Mouse (Mus musculus): ENCODE data around the gene C8g. TPM values are rescaled to one million over a fixed set of nuclear protein-coding genes. Genes with fewer than 3 reads are reported as not detected.

The C8g gene
- 2.3 and 2.4 TPM in 2 replicates for polyA plus RNA-seq (2012; rRNA removed)

GRCm38 (mm10) chr2:25501593-25502486, at the start of gene C8g:
TSS of gene C8g (minus strand) at chr2:25501719.
- no peak for DNase-seq (ENCODE audit: low spot score)

- DNase-seq (ENCODE audit: low spot score) = no peak
Observed at GRCm38 (mm10) chr2:25551186-25551585, 49.7 kb upstream of the C8g start.

DNA sequence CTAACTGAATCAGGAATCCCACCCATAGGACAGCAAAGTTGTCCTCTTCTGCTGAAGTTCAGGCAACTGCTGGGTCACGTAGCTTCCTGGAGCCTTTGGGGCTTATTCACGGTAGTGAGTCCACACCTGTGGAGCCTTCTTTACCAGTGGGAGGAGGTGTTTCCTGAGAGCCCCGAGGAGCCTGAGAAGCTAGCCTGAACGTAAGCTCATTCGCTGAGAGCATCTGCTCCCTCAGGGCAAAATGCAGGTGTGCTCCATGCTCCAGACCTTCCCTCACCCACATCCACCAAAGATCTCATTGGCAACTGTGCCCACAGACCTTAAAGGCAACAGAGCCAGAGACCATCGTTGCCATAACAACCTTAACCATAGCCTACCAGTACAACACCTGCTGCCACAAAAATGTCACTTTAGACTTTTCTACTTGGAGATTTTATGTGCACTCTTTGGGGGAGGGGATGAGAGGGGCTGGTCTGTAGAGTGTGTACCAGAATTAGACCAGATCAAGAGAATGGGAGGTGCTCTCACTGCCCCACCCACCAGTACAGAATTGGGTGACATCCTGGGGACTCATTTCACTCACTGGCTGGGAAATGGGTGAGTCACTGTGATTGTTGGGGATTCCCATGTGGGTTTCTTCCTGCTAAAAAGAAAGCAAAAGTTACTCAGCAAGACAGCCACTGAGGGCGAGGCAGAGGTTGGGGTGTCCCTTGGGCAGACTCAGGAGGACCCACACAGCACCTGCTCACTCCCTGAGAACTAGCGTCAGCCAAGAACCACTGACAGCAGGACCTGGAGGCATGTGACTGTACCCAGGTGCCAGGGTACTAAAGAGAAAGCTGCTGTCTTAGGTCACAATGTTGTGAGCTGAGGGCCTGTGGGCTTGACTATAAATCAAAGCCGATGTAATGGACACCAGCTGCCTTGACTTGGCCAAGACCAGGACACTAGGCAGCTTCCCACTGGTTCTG, 47.8 kb upstream of the C8g start:
- DNase-seq (ENCODE audit: low spot score) = no peak

DNA sequence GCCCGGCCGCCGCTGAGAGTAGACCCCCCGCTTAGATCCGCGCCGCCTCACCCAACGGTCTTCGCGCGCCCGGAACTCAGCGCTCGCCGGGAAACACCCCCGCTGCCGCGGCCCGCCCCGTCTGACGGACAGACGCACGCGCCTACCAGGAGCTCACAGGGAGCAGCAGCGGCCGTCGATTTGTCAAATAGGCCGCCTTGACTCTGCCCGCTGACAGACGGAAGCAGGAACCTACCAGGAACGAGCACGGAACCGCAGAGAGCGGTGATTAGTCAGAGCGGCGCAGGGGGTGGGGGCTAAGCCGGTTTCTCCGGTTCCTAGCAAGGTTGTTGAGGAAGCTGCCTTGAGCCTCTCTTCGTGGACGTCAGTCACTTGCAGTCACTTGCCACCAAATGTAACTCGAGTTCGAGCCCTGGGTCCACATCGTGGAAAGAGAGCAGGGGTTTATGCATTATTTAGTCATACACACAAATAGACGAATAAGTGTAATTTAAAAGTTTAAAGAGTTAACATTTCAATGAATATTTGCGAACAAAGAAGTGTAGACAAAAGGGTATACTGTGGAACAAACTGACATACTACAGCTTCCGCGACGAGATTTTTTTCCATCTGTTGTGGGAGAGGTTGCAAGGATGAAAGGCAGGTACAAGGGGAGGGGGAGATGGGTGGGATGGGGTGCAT, 45.4 kb upstream of the C8g start, which contains the start of gene Traf2:
TSS of gene Traf2 (minus strand) at position 130 of the 681 bp plus-strand sequence.
- peak; percentile 97 for DNase-seq (ENCODE audit: low spot score)

DNA sequence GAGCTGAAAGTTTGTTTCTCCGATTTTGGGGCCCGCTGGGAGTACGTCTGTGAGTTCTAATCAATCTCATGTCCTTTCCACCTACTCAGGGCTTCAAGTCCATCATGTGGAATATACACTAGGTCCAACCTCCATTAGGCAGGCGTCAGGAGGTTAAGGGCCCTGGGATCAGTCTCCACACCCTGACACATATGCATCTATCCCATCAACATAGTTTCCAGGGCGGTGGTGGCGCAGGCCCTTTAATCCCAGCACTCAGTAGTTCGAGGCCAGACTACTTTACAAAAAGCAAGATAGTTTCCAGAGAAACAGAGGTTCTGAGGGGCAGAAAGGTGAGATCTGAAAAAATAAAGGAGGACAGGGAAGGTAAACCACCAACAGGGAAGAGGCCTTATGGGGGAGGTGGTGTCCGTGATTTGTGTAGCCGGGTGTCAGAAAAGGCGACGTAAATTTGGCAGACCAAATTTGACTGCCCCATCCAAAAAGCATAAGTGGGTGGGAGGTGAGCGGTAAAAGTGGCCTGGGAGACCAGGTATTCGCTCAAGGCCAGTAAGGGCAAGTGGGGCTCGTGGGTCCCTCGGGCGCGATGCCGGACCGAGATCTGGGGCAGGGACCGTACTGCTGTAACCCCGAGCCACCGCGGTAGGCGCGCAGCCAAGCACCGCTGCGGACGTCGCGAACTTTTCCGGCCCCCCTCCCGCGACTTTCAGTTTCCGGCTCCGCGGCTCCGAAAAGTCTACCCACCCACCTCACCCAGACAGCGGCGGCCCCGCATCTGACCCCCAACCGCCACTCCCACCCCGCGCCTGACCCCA, 44.7 kb upstream of the C8g start:
- no peak for DNase-seq (ENCODE audit: low spot score)

- no peak for DNase-seq (ENCODE audit: low spot score)
Observed at GRCm38 (mm10) chr2:25541644-25542367, 40.3 kb upstream of the C8g start.

- no peak for DNase-seq (ENCODE audit: low spot score)
Observed at GRCm38 (mm10) chr2:25540541-25540948, 39.0 kb upstream of the C8g start.

GRCm38 (mm10) chr2:25536531-25536930, 35.0 kb upstream of the C8g start:
- no peak for DNase-seq (ENCODE audit: low spot score)

GRCm38 (mm10) chr2:25534866-25535182, 33.3 kb upstream of the C8g start:
- DNase-seq (ENCODE audit: low spot score) = no peak

GRCm38 (mm10) chr2:25534178-25534865, 32.8 kb upstream of the C8g start:
- DNase-seq (ENCODE audit: low spot score) = no peak

DNA sequence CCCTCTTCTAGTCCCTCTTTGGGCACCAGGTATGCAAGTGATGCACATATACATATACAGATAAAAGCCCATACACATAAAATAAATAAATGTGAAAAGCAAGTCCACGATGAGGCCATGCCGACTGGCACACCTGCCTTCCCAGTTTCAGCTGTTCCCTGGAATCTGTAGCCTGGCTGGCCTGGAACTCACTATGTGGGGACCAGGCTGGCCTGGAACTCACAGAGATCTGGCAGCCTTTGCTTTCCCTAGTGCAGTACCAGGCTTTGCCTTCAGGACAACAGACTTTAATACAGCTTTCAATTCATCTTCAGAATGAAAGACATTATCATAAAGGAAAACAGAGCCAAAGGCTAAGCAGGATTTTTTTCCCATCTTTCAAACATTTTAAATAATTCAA, 32.2 kb upstream of the C8g start:
- DNase-seq (ENCODE audit: low spot score) = no peak

DNA sequence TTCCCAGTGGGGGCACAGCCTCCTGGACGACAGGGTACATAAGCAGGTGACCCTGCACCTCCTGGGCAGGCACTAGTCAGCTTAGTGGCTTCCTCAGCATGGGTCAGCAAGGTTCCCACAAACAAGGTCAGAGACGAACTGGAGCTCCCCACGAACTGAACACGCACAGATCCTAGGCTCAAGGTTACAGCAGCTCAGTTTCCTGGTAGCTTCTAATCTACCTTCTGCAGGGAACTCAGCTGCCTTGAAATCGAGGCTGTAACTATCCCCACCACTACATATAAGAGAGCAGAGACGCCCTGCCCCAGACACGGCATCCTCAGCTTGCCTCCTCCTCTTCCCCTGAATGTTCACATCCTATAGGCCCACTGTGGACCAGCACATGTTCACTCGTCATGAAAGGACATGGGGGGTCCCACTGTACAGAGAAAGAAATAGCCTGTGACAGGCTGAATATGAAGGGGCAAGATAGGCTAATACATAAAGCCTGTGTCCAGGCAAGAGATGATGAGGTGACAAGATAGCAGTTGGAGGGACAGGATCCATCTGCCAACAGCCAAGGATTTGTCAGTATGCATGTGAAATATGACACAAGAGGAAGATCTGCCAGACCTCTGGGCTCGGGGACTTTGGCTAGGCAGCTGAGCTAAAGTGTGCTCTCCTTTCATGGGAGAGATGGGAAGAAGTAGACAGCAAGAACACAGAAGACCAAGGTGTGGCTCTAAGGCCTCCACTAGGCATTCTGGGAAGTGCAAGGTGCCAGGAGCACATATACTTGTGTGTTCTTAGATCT, 25.2 kb upstream of the C8g start:
- DNase-seq (ENCODE audit: low spot score) = no peak

- DNase-seq (ENCODE audit: low spot score) = no peak
Observed at GRCm38 (mm10) chr2:25509912-25510311, 8.4 kb upstream of the C8g start.

- DNase-seq (ENCODE audit: low spot score) = no peak
Observed at GRCm38 (mm10) chr2:25506964-25507363, 5.4 kb upstream of the C8g start.

- no peak for DNase-seq (ENCODE audit: low spot score)
Observed at GRCm38 (mm10) chr2:25505860-25506259, 4.3 kb upstream of the C8g start.

- DNase-seq (ENCODE audit: low spot score) = no peak
Observed at GRCm38 (mm10) chr2:25505000-25505399, 3.5 kb upstream of the C8g start.

DNA sequence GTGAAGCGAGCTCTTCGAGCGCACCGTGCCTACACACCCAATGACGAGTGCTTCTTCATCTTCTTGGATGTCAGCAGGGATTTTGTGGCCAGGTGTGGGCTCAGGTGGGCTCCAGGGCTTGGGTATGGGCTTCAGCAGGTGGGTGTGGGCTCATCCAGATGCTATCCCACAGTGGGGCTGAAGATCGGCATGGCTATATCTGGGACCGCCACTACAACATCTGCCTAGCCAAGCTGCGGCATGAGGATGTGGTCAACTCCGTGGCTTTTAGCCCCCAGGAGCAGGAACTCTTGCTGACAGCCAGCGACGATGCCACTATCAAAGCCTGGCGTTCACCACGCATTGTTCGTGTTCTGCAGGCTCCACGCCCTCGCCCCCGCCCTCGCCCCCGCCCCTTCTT, 3.0 kb upstream of the C8g start:
- no peak for DNase-seq (ENCODE audit: low spot score)

DNA sequence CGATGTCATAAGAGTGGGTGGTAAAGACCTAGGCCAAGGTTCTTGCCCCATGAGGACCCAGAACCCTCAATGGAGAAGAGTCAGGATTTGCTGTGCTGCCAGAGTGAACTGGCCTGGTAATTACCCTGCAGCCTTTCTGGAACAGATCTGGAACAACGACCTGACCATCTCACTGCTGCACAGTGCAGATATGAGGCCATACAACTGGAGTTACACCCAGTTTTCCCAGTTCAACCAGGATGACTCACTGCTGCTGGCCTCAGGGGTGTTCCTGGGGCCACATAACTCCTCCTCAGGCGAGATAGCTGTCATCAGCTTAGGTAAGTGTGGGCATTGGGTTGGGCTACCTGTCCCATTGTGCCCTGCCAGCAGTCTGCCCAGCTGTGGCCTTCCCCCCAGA, 1.2 kb upstream of the C8g start:
- DNase-seq (ENCODE audit: low spot score) = no peak

All from urinary bladder, adult 2 months (tissue).